Mouse (Mus musculus) leukemia stem cell, adult 10-12 weeks (primary cell): ENCODE measurements around the gene Arhgap24. TPM values are rescaled to one million over a fixed set of nuclear protein-coding genes. Genes with fewer than 3 reads are reported as not detected.

ENCODE experiments used
- polyA plus RNA-seq: library from polyadenylated mRNA; stranded (reverse); fragments of >175 nt; gene quantifications from 2 replicates; pipeline ENCODE4 v1.2.3, GENCODE M21; 2012; ENCODE audit warnings: low replicate concordance

Gene Arhgap24
- 0.28 and 2.7 TPM in 2 replicates for polyA plus RNA-seq

GRCm38 (mm10) chr5:102481215-102482211 lies at the start of gene Arhgap24:
Arhgap24 (plus strand) TSS chr5:102481391.

